9 mouse cellular contexts compared by ENCODE assay signal in genomic region chr11:70232546-70232945, GRCm38 (mm10). TPM values are rescaled to one million over a fixed set of nuclear protein-coding genes. Genes with fewer than 3 reads are reported as not detected.
DNase-seq lines count a peak whose midpoint lies in the region; ATAC-seq and TF ChIP-seq lines count a peak whose summit lies in the region.
"Had no signal": no experiment of that assay in that cellular context is flagged by ENCODE, and none has a peak within 500 bp of the region (broad histone marks: within the 10 kb centered on the region; RNA-seq: fewer than 3 reads in every experiment).

No protein-coding gene starts in this region.

- peak; percentile 74 for DNase-seq in ovary, postnatal 10 days (ENCODE audit: low spot score)
- DNase-seq in ovary, postnatal 14 days (ENCODE audit: low spot score), result no peak
- peak; percentile 82 for DNase-seq in cerebellum, adult 11-12 months
- peak; percentile 72 for DNase-seq in forebrain, postnatal 0 days
- peak; percentile 70 for DNase-seq in midbrain, embryonic 10.5 days (ENCODE audit: low spot score)
- DNase-seq in urinary bladder, postnatal 25 days (ENCODE audit: low spot score), result no peak

- no peak for TF ChIP-seq CTCF in forebrain, postnatal 0 days (IDR thresholded peaks at IDR 0.05; ENCODE audit: low read depth)
- no peak for TF ChIP-seq CTCF in intestine, postnatal 0 days (IDR thresholded peaks at IDR 0.05; ENCODE audit: low read depth)

- ATAC-seq in forebrain, postnatal 0 days, result peak; percentile 38; the same call in 1 of the 2 replicates
- no peak for ATAC-seq in intestine, postnatal 0 days
- no peak for ATAC-seq in erythroid progenitor cell, adult 5-6 weeks (replicated peaks; ENCODE audit: low FRiP score, poor library complexity, severe bottlenecking)

- peak overlapping the region; percentile 66 for H3K9ac ChIP-seq in forebrain, postnatal 0 days
- H3K9ac ChIP-seq in intestine, postnatal 0 days (ENCODE audit: low read depth, low read length), result peak overlapping the region; percentile 56; the same call in 1 of the 2 replicates

- peaks cover 24% of the 10 kb centered on the region for H3K27me3 ChIP-seq in forebrain, postnatal 0 days (ENCODE audit: insufficient read depth, low read length)
- peaks cover 7% of the 10 kb centered on the region; the same call in 1 of the 2 replicates for H3K27me3 ChIP-seq in intestine, postnatal 0 days (replicated peaks; ENCODE audit: control insufficient read depth, insufficient read depth, low read length)
- peaks cover 47% of the 10 kb centered on the region for H3K27me3 ChIP-seq in midbrain, embryonic 10.5 days (ENCODE audit: low read depth, poor library complexity, severe bottlenecking)

- peaks cover 10% of the 10 kb centered on the region; the same call in 1 of the 2 replicates for H3K4me1 ChIP-seq in forebrain, postnatal 0 days (ENCODE audit: insufficient read depth)
- H3K4me1 ChIP-seq in intestine, postnatal 0 days (replicated peaks; ENCODE audit: control insufficient read depth, insufficient read depth, low read length), result peaks cover 9% of the 10 kb centered on the region; the same call in 1 of the 2 replicates
- H3K4me1 ChIP-seq in midbrain, embryonic 10.5 days, result peaks cover 74% of the 10 kb centered on the region

- peak overlapping the region; percentile 48 for H3K4me3 ChIP-seq in forebrain, postnatal 0 days (ENCODE audit: low read depth, low read length)
- peak overlapping the region; percentile 32 for H3K4me3 ChIP-seq in intestine, postnatal 0 days (ENCODE audit: low read depth, low read length)
- H3K4me3 ChIP-seq in midbrain, embryonic 10.5 days, result peak overlapping the region; percentile 54

- WGBS in forebrain, postnatal 0 days, result 6% methylated on average over 8 of the region's 10 CpGs
- 16% methylated on average over 9 of the region's 10 CpGs for WGBS in intestine, postnatal 0 days
- 9% methylated on average over 10 of the region's 10 CpGs for WGBS in midbrain, embryonic 10.5 days

- 0 out of 2 replicates have a peak overlapping the region, but pooled peaks have one; percentile 35 for H3K27ac ChIP-seq in forebrain, postnatal 0 days (ENCODE audit: low read depth, low read length)
- H3K27ac ChIP-seq in intestine, postnatal 0 days (ENCODE audit: low read depth, low read length), result no peak overlapping the region
- peak overlapping the region; percentile 87 for H3K27ac ChIP-seq in midbrain, embryonic 10.5 days (replicated peaks)

- H3K9me3 ChIP-seq in forebrain, postnatal 0 days (ENCODE audit: low read length), result no peaks in the 10 kb centered on the region
- H3K9me3 ChIP-seq in intestine, postnatal 0 days (ENCODE audit: control insufficient read depth), result no peaks in the 10 kb centered on the region
- H3K9me3 ChIP-seq in midbrain, embryonic 10.5 days (replicated peaks), result no peaks in the 10 kb centered on the region

- peaks cover 18% of the 10 kb centered on the region for H3K36me3 ChIP-seq in forebrain, postnatal 0 days (ENCODE audit: insufficient read depth)
- H3K36me3 ChIP-seq in intestine, postnatal 0 days (ENCODE audit: control insufficient read depth, insufficient read depth), result peaks cover 11% of the 10 kb centered on the region; the same call in 1 of the 2 replicates
- H3K36me3 ChIP-seq in midbrain, embryonic 10.5 days, result peaks cover 25% of the 10 kb centered on the region

- peak overlapping the region; percentile 56 for H3K4me2 ChIP-seq in forebrain, postnatal 0 days (ENCODE audit: low read depth)
- H3K4me2 ChIP-seq in intestine, postnatal 0 days (replicated peaks; ENCODE audit: low read depth), result peak overlapping the region; percentile 55

RNA-seq across cellular contexts. Expression of gene Bcl6b, which starts 2.9 kb away (rescaled TPM):
- total RNA-seq in forebrain, postnatal 0 days (2014; rRNA removed), result 4.2 TPM in 2 replicates
- polyA plus RNA-seq in forebrain, postnatal 0 days (2015; fragmentation: Nextera tagmentation; extraction: Ambion mirVana), result 3.8 and 5.3 TPM in 2 replicates
- 3.6 and 4.4 TPM in 2 replicates for polyA plus RNA-seq in intestine, postnatal 0 days (2015; fragmentation: Nextera tagmentation; extraction: Ambion mirVana)
- polyA plus RNA-seq in midbrain, embryonic 10.5 days (2016; fragmentation: Nextera tagmentation; extraction: Ambion mirVana), result 4.8 and 5.0 TPM in 2 replicates
- total RNA-seq in erythroid progenitor cell, adult 5-6 weeks (2015; ENCODE audit: low replicate concordance), result 1.8 TPM in 1 of 2 replicates, not detected in the other
- total RNA-seq in erythroid progenitor cell, adult 5-6 weeks (2017; ENCODE audit: low replicate concordance), result 0.61 and 2.3 TPM in 2 replicates
- total RNA-seq: neutrophil, adult 5-6 weeks had no signal

RNA-seq across cellular contexts. Expression of gene 0610010K14Rik, which starts 5.2 kb away (rescaled TPM):
- total RNA-seq in forebrain, postnatal 0 days (2014; rRNA removed), result 48.7 and 54.1 TPM in 2 replicates
- 161 and 207 TPM in 2 replicates for polyA plus RNA-seq in forebrain, postnatal 0 days (2015; fragmentation: Nextera tagmentation; extraction: Ambion mirVana)
- 70.3 and 72.7 TPM in 2 replicates for polyA plus RNA-seq in intestine, postnatal 0 days (2015; fragmentation: Nextera tagmentation; extraction: Ambion mirVana)
- 241 and 244 TPM in 2 replicates for polyA plus RNA-seq in midbrain, embryonic 10.5 days (2016; fragmentation: Nextera tagmentation; extraction: Ambion mirVana)
- 31.4 and 102 TPM in 2 replicates for total RNA-seq in erythroid progenitor cell, adult 5-6 weeks (2015; ENCODE audit: low replicate concordance)
- total RNA-seq in erythroid progenitor cell, adult 5-6 weeks (2017; ENCODE audit: low replicate concordance), result 14.5 and 24.2 TPM in 2 replicates

RNA-seq across cellular contexts. Expression of gene Gm21988, which starts 7.1 kb away (rescaled TPM):
- total RNA-seq in forebrain, postnatal 0 days (2014; rRNA removed), result 4.9 and 7.4 TPM in 2 replicates
- polyA plus RNA-seq in forebrain, postnatal 0 days (2015; fragmentation: Nextera tagmentation; extraction: Ambion mirVana), result 16.6 and 19.4 TPM in 2 replicates
- 11.2 and 11.3 TPM in 2 replicates for polyA plus RNA-seq in intestine, postnatal 0 days (2015; fragmentation: Nextera tagmentation; extraction: Ambion mirVana)
- 9.6 and 10.7 TPM in 2 replicates for polyA plus RNA-seq in midbrain, embryonic 10.5 days (2016; fragmentation: Nextera tagmentation; extraction: Ambion mirVana)
- total RNA-seq in erythroid progenitor cell, adult 5-6 weeks (2015; ENCODE audit: low replicate concordance), result not detected in 2 replicates
- 4.1 TPM in 1 of 2 replicates, not detected in the other for total RNA-seq in erythroid progenitor cell, adult 5-6 weeks (2017; ENCODE audit: low replicate concordance)

RNA-seq across cellular contexts. Expression of gene Rnasek, which starts 7.1 kb away (rescaled TPM):
- total RNA-seq in forebrain, postnatal 0 days (2014; rRNA removed), result 24.6 and 48.0 TPM in 2 replicates
- 520 and 544 TPM in 2 replicates for polyA plus RNA-seq in forebrain, postnatal 0 days (2015; fragmentation: Nextera tagmentation; extraction: Ambion mirVana)
- 628 and 645 TPM in 2 replicates for polyA plus RNA-seq in intestine, postnatal 0 days (2015; fragmentation: Nextera tagmentation; extraction: Ambion mirVana)
- polyA plus RNA-seq in midbrain, embryonic 10.5 days (2016; fragmentation: Nextera tagmentation; extraction: Ambion mirVana), result 104 and 128 TPM in 2 replicates
- total RNA-seq in erythroid progenitor cell, adult 5-6 weeks (2015; ENCODE audit: low replicate concordance), result 167 and 191 TPM in 2 replicates
- 21.3 and 24.1 TPM in 2 replicates for total RNA-seq in erythroid progenitor cell, adult 5-6 weeks (2017; ENCODE audit: low replicate concordance)

RNA-seq across cellular contexts. Expression of gene Slc16a13, which starts 11.7 kb away (rescaled TPM):
- total RNA-seq in forebrain, postnatal 0 days (2014; rRNA removed), result 9.8 and 10.9 TPM in 2 replicates
- polyA plus RNA-seq in forebrain, postnatal 0 days (2015; fragmentation: Nextera tagmentation; extraction: Ambion mirVana), result 8.2 and 9.6 TPM in 2 replicates
- 9.9 and 11.4 TPM in 2 replicates for polyA plus RNA-seq in intestine, postnatal 0 days (2015; fragmentation: Nextera tagmentation; extraction: Ambion mirVana)
- 16.0 and 18.9 TPM in 2 replicates for polyA plus RNA-seq in midbrain, embryonic 10.5 days (2016; fragmentation: Nextera tagmentation; extraction: Ambion mirVana)
- total RNA-seq in erythroid progenitor cell, adult 5-6 weeks (2015; ENCODE audit: low replicate concordance), result 0.72 and 0.84 TPM in 2 replicates
- 0.39 and 2.3 TPM in 2 replicates for total RNA-seq in erythroid progenitor cell, adult 5-6 weeks (2017; ENCODE audit: low replicate concordance)

Comparison
In these comparisons a context has a peak if more than half of its experiments do, and no peak if none do; other contexts are left out.
1. DNase-seq: peak in ovary, postnatal 10 days (single experiment), cerebellum, adult 11-12 months (single experiment), forebrain, postnatal 0 days (single experiment) and midbrain, embryonic 10.5 days (single experiment); none in ovary, postnatal 14 days (single experiment) and urinary bladder, postnatal 25 days (single experiment).
2. Peak in every context shown above with its lines, with median percentiles within 50 percentile points of each other: H3K4me3 ChIP-seq.